9 mouse cellular contexts compared by ENCODE assay signal in the genomic region with DNA sequence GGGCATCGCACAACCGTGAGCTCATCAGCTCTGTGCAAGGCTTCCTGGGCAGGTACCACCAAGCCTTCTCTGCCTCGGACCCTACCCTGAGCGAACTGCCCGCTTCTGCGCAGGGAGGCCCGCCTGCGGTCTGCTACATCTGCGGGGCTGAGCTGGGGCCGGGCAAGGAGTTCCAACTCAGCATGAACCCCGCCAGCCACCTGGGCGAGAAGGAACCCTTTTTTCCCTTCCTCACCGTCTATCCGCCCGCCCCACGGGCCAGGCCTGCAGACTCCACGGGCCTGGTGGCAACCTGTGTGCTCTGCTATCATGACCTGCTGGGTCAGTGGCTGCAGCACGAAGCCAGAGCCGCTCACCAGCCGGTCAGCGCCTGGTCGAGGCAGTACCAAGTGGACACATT. TPM values are rescaled to one million over a fixed set of nuclear protein-coding genes. Genes with fewer than 3 reads are reported as not detected.
DNase-seq lines count a peak whose midpoint lies in the region; ATAC-seq and TF ChIP-seq lines count a peak whose summit lies in the region.
"Had no signal": no experiment of that assay in that cellular context is flagged by ENCODE, and none has a peak within 500 bp of the region (broad histone marks: within the 10 kb centered on the region; RNA-seq: fewer than 3 reads in every experiment).

No protein-coding gene starts in this region.

- H3K9ac ChIP-seq in heart, embryonic 11.5 days (ENCODE audit: low read depth, low read length) = peak overlapping the region; percentile 69
- H3K9ac ChIP-seq in heart, postnatal 0 days (replicated peaks; ENCODE audit: low read depth, low read length) = no peak overlapping the region

- peak overlapping the region; percentile 62 for H3K4me3 ChIP-seq in heart, embryonic 11.5 days (ENCODE audit: low read depth, low read length)
- H3K4me3 ChIP-seq in heart, postnatal 0 days (ENCODE audit: low read depth, low read length) = peak overlapping the region; percentile 61
- H3K4me3 ChIP-seq in midbrain, embryonic 10.5 days = peak overlapping the region; percentile 75

- H3K9me3 ChIP-seq in heart, embryonic 11.5 days (replicated peaks; ENCODE audit: control insufficient read depth, low read length) = no peaks in the 10 kb centered on the region
- no peaks in the 10 kb centered on the region for H3K9me3 ChIP-seq in heart, postnatal 0 days (replicated peaks; ENCODE audit: control insufficient read depth, low read length)
- H3K9me3 ChIP-seq in midbrain, embryonic 10.5 days (replicated peaks) = no peaks in the 10 kb centered on the region

- H3K36me3 ChIP-seq in heart, embryonic 11.5 days (ENCODE audit: control insufficient read depth, insufficient read depth, low read length) = no peaks in the 10 kb centered on the region
- no peaks in the 10 kb centered on the region for H3K36me3 ChIP-seq in heart, postnatal 0 days (replicated peaks; ENCODE audit: control insufficient read depth, insufficient read depth, low read length)
- H3K36me3 ChIP-seq in midbrain, embryonic 10.5 days = peaks cover 4% of the 10 kb centered on the region

- WGBS in heart, embryonic 11.5 days (ENCODE audit: insufficient replicate concordance) = 14% methylated on average over 22 of the region's 22 CpGs
- 51% methylated on average over 22 of the region's 22 CpGs for WGBS in heart, postnatal 0 days
- WGBS in midbrain, embryonic 10.5 days = 5% methylated on average over 22 of the region's 22 CpGs

- no peak overlapping the region for H3K27ac ChIP-seq in heart, embryonic 11.5 days (ENCODE audit: low read depth, low read length)
- no peak overlapping the region for H3K27ac ChIP-seq in heart, postnatal 0 days (ENCODE audit: low read depth)
- H3K27ac ChIP-seq in midbrain, embryonic 10.5 days (replicated peaks) = peak overlapping the region; percentile 88; the same call in 1 of the 2 replicates

- no peak for ATAC-seq in heart, embryonic 11.5 days (replicated peaks; ENCODE audit: insufficient number of reproducible peaks, low FRiP score, low TSS enrichment)
- ATAC-seq in heart, postnatal 0 days (ENCODE audit: insufficient read depth, low read depth) = no peak

- TF ChIP-seq EP300 in heart, postnatal 0 days (IDR thresholded peaks at IDR 0.05; ENCODE audit: low read depth) = no peak

- no peak for TF ChIP-seq CTCF in heart, postnatal 0 days (IDR thresholded peaks at IDR 0.05; ENCODE audit: low read depth)

- peak overlapping the region; percentile 98 for H3K4me2 ChIP-seq in heart, embryonic 11.5 days
- peak overlapping the region; percentile 97 for H3K4me2 ChIP-seq in heart, postnatal 0 days (ENCODE audit: low read depth, low read length)

- H3K27me3 ChIP-seq in heart, embryonic 11.5 days (ENCODE audit: control insufficient read depth, insufficient read depth, low read length) = peaks cover 26% of the 10 kb centered on the region
- H3K27me3 ChIP-seq in heart, postnatal 0 days (ENCODE audit: control insufficient read depth, insufficient read depth, low read length) = peaks cover 7% of the 10 kb centered on the region; the same call in 1 of the 2 replicates
- peaks cover 65% of the 10 kb centered on the region for H3K27me3 ChIP-seq in midbrain, embryonic 10.5 days (ENCODE audit: low read depth, poor library complexity, severe bottlenecking)

- peaks cover 68% of the 10 kb centered on the region for H3K4me1 ChIP-seq in heart, embryonic 11.5 days (ENCODE audit: control insufficient read depth, insufficient read depth, low read length)
- H3K4me1 ChIP-seq in heart, postnatal 0 days (ENCODE audit: control insufficient read depth, insufficient read depth) = peaks cover 53% of the 10 kb centered on the region
- H3K4me1 ChIP-seq in midbrain, embryonic 10.5 days = peaks cover 96% of the 10 kb centered on the region

- DNase-seq in heart, adult 9 months (ENCODE audit: low spot score in 2 of 2) = no peak
- DNase-seq in MN1 (ENCODE audit: low spot score) = peak; percentile 64
- DNase-seq in heart, postnatal 0 days (ENCODE audit: low spot score) = no peak
- DNase-seq in midbrain, embryonic 10.5 days (ENCODE audit: low spot score) = peak; percentile 47
- DNase-seq in urinary bladder, adult 2 months (ENCODE audit: low spot score) = no peak
- DNase-seq in layer of hippocampus, adult 18-20 months (ENCODE audit: low spot score in 2 of 2) = no peak
- no peak for DNase-seq in spleen, adult 12 weeks (ENCODE audit: low spot score)
- DNase-seq: cerebellum, adult 18-20 months had no signal

RNA-seq across cellular contexts. Expression of a gene that starts 1.8 kb away (rescaled TPM):
- 12.8 and 12.9 TPM in 2 replicates for polyA plus RNA-seq in heart, embryonic 11.5 days (2014; fragmentation: Nextera tagmentation; extraction: Ambion mirVana)
- total RNA-seq in heart, postnatal 0 days (2014; rRNA removed; ENCODE audit: low replicate concordance) = 18.7 and 30.8 TPM in 2 replicates
- 4.1 and 5.4 TPM in 2 replicates for polyA plus RNA-seq in heart, postnatal 0 days (2015; fragmentation: Nextera tagmentation; extraction: Ambion mirVana)
- 12.7 and 15.6 TPM in 2 replicates for polyA plus RNA-seq in midbrain, embryonic 10.5 days (2016; fragmentation: Nextera tagmentation; extraction: Ambion mirVana)
- 27.5 and 30.2 TPM in 2 replicates for polyA plus RNA-seq in urinary bladder, adult 2 months (2012; rRNA removed)
- 100 to 1,000 TPM; 142 to 146 TPM for total RNA-seq in layer of hippocampus, adult 18-20 months (2021)

RNA-seq across cellular contexts. Expression of a gene that starts 52.8 kb away (rescaled TPM):
- polyA plus RNA-seq in heart, embryonic 11.5 days (2014; fragmentation: Nextera tagmentation; extraction: Ambion mirVana) = 0.41 TPM in 1 of 2 replicates, not detected in the other
- not detected in 2 replicates for total RNA-seq in heart, postnatal 0 days (2014; rRNA removed; ENCODE audit: low replicate concordance)
- polyA plus RNA-seq in heart, postnatal 0 days (2015; fragmentation: Nextera tagmentation; extraction: Ambion mirVana) = 0.44 TPM in 1 of 2 replicates, not detected in the other
- polyA plus RNA-seq in midbrain, embryonic 10.5 days (2016; fragmentation: Nextera tagmentation; extraction: Ambion mirVana) = 2.6 and 3.3 TPM in 2 replicates
- polyA plus RNA-seq in urinary bladder, adult 2 months (2012; rRNA removed) = not detected in 2 replicates
- total RNA-seq in layer of hippocampus, adult 18-20 months (2021) = under 1 TPM; 0.45 to 0.58 TPM

Comparison
In these comparisons a context has a peak if more than half of its experiments do, and no peak if none do; other contexts are left out.
1. DNase-seq: peak in MN1 (single experiment) and midbrain, embryonic 10.5 days (single experiment); none in heart, adult 9 months (0 of 2), heart, postnatal 0 days (single experiment), urinary bladder, adult 2 months (single experiment), layer of hippocampus, adult 18-20 months (0 of 2) and spleen, adult 12 weeks (single experiment).
2. Peak in every context shown above with its lines, with median percentiles within 50 percentile points of each other: H3K4me3 ChIP-seq.